Mouse (Mus musculus) heart, embryonic 14.5 days (tissue): Measurements from ENCODE around the gene Ikbip. TPM values are rescaled to one million over a fixed set of nuclear protein-coding genes. Genes with fewer than 3 reads are reported as not detected.

ENCODE experiments used
- ATAC-seq: fragments of 200-750 bp; cut with Nextera tagmentation; 2 replicates; pipeline ENCODE4 v1.8.0; 2017; ENCODE audit warnings: low read depth, moderate TSS enrichment; ENCODE audit not compliant: insufficient number of reproducible peaks, insufficient read depth, low FRiP score
- H3K27ac ChIP-seq, 2 experiments: fragments of 200-500 bp in 1 of 2; fragments of 300-500 bp in 1 of 2; sonication (generic) in 1 of 2; replicated peaks in 1 of 2; 2 replicates each; pipeline ENCODE4 v1.5.1; 2012 to 2014; ENCODE audit warnings: low read depth in 2 of 2, low read length in 2 of 2, control low read depth in 1 of 2, mild to moderate bottlenecking in 1 of 2, mixed read lengths in 1 of 2; ENCODE audit not compliant: control insufficient read depth in 1 of 2, insufficient read depth in 1 of 2
- H3K27me3 ChIP-seq: fragments of 300-500 bp; sonication (generic); 2 replicates; pipeline ENCODE4 v1.6.1; 2014; ENCODE audit warnings: mild to moderate bottlenecking, low read length, control low read depth; ENCODE audit not compliant: control insufficient read depth, insufficient read depth
- H3K36me3 ChIP-seq: fragments of 300-500 bp; sonication (generic); 2 replicates; pipeline ENCODE4 v1.6.1; 2014; ENCODE audit warnings: mild to moderate bottlenecking, control low read depth, low read length, mixed read lengths; ENCODE audit not compliant: control insufficient read depth, insufficient read depth
- H3K4me1 ChIP-seq, 2 experiments: fragments of 200-500 bp in 1 of 2; fragments of 300-500 bp in 1 of 2; sonication (generic) in 1 of 2; 2 replicates each; pipeline ENCODE4 v1.6.1; 2012 to 2014; ENCODE audit warnings: low read length in 2 of 2, control low read depth in 1 of 2, mixed read lengths in 1 of 2; ENCODE audit not compliant: control insufficient read depth in 2 of 2, insufficient read depth in 2 of 2
- H3K4me2 ChIP-seq: fragments of 300-500 bp; sonication (generic); 2 replicates; pipeline ENCODE4 v1.6.1; 2014; ENCODE audit warnings: mild to moderate bottlenecking, low read length
- H3K4me3 ChIP-seq, 2 experiments: fragments of 200-500 bp in 1 of 2; fragments of 300-500 bp in 1 of 2; sonication (generic) in 1 of 2; 2 replicates each; pipeline ENCODE4 v1.5.1; 2012 to 2014; ENCODE audit warnings: low read length in 2 of 2, mild to moderate bottlenecking in 2 of 2, control low read depth in 1 of 2, low read depth in 1 of 2, moderate library complexity in 1 of 2; ENCODE audit not compliant: control insufficient read depth in 1 of 2, insufficient read depth in 1 of 2
- H3K9ac ChIP-seq: fragments of 300-500 bp; sonication (generic); 2 replicates; pipeline ENCODE4 v1.6.1; 2014; ENCODE audit warnings: mild to moderate bottlenecking, low read length
- H3K9me3 ChIP-seq: fragments of 300-500 bp; sonication (generic); 2 replicates; pipeline ENCODE4 v1.6.1; 2016; ENCODE audit warnings: low read length, control low read depth; ENCODE audit not compliant: control insufficient read depth
- WGBS: fragments of 180-500 bp; shearing (Covaris S2); extraction: QIAGEN DNeasy Blood & Tissue Kit; methylation state at CpG from one replicate; pipeline ENCODE4 v1.1.7; 2014; 5-methylcytosine and 5-hydroxymethylcytosine counted together
- polyA plus RNA-seq: library from polyadenylated mRNA; unstranded; fragments of >200 nt; fragmentation: Nextera tagmentation; extraction: Ambion mirVana; gene quantifications from 2 replicates; pipeline ENCODE4 v1.2.1, GENCODE M21; 2014

Gene Ikbip
- polyA plus RNA-seq, 1 experiment from 2014 or later: 48.3 TPM

GRCm38 (mm10) chr10:91141564-91141963, 58.8 kb downstream of the Ikbip start:
- H3K4me2 ChIP-seq: no peak overlapping the region
- ATAC-seq: no peak
- H3K27ac ChIP-seq: no peak overlapping the region
- H3K36me3 ChIP-seq: peaks cover 17% of the 10 kb centered on the region
- no peak overlapping the region for H3K4me3 ChIP-seq
- H3K27me3 ChIP-seq: no peaks in the 10 kb centered on the region
- peaks cover 5 to 13% of the 10 kb centered on the region in 2 experiments; a peak in 3 of 4 replicates for H3K4me1 ChIP-seq
- no peaks in the 10 kb centered on the region for H3K9me3 ChIP-seq
- WGBS: 26% methylated on average over 2 of the region's 2 CpGs
- no peak overlapping the region for H3K9ac ChIP-seq

DNA sequence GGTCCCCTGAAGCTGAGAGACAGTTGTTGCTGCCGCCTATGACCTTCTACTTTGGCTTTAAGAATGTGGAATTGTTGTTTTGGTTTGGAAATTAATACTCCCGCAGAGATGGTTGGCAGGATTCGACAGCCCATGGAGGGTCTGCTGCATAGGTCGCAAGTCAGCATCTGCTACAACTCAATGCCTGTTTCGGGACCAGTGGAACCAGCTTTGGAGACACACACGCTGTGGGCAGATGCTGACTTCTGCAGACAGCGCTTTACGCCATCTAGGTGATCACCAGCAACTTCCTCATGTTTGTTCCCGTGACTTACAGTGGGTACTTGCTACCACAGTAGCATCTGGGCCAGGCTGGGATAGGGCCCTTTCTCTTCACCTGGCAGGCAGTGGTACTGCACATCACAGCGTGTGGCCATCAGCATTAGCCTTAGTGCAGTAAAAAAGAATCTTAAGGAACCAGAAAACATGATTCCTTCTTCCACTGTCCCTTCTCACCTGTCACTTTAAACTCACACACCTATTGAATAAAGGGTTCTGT, 60.0 kb downstream of the Ikbip start:
- H3K9me3 ChIP-seq: no peaks in the 10 kb centered on the region
- H3K36me3 ChIP-seq: peaks cover 28% of the 10 kb centered on the region
- H3K9ac ChIP-seq: no peak overlapping the region
- no peak for ATAC-seq
- 67% methylated on average over 10 of the region's 10 CpGs for WGBS
- no peak overlapping the region for H3K27ac ChIP-seq
- H3K4me1 ChIP-seq: peaks cover 5 to 13% of the 10 kb centered on the region in 2 experiments; a peak in 3 of 4 replicates
- no peak overlapping the region for H3K4me2 ChIP-seq
- no peaks in the 10 kb centered on the region for H3K27me3 ChIP-seq
- H3K4me3 ChIP-seq: no peak overlapping the region

DNA sequence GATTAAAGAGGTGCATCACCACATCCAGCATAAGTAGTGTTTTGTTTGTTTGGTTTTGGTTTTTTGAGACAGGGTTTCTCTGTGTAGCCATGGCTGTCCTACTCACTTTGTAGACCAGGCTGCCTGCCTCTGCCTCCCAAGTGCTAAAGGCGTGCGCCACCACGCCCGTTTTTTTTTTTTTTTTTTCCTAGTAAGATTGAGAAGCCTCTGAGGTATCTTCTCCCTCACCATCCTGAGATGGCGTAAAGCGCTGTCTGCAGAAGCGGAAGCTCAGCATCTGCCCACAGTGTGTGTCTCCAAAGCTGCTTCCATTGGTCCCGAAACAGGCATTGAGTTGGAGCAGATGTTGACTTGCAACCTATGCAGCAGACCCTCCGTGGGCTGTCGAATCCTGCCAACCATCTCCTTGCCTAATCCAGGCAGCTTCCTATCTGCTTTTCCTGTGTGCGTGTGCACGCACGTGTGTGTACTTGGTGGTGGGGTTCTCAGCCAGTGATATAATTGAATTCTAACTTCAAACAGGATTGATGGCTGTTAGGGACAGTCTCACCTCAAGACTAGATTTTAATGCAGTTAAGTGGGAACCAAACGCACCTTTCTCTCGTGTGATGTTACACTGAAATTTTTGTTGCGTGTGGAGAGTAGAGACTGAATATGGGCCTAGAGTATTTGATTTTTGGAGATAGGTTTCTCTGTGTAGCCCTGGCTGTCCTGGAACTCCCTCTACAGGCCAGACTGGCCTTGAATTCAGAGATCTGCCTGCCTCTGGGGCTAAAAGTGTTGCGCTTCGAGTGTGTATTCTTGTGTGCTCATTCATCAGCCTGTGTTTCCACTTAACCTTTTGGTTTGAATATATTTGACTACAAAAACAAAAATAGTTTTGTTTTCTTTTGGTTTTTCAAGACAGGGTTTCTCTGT, 60.8 kb downstream of the Ikbip start:
- 64% methylated on average over 18 of the region's 18 CpGs for WGBS
- peaks cover 5 to 9% of the 10 kb centered on the region in 2 experiments; a peak in 3 of 4 replicates for H3K4me1 ChIP-seq
- H3K27ac ChIP-seq: no peak overlapping the region
- H3K9ac ChIP-seq: no peak overlapping the region
- H3K4me2 ChIP-seq: no peak overlapping the region
- H3K4me3 ChIP-seq: no peak overlapping the region
- no peaks in the 10 kb centered on the region for H3K27me3 ChIP-seq
- no peak for ATAC-seq
- H3K9me3 ChIP-seq: no peaks in the 10 kb centered on the region
- peaks cover 36% of the 10 kb centered on the region for H3K36me3 ChIP-seq

GRCm38 (mm10) chr10:91145413-91145812, 62.7 kb downstream of the Ikbip start:
- Histone ChIP-seq H3K9ac (no peak overlapping the region), H3K27me3 (no peaks in the 10 kb centered on the region), H3K4me2 (no peak overlapping the region), H3K4me1 (no peaks in the 10 kb centered on the region), H3K9me3 (no peaks in the 10 kb centered on the region), H3K4me3 (no peak overlapping the region), H3K36me3 (peaks cover 54% of the 10 kb centered on the region), H3K27ac (no peak overlapping the region)
- no peak for ATAC-seq
- WGBS: 91% methylated on average over 7 of the region's 7 CpGs

Other genes starting within 250 kb of the Ikbip start
- gene Apaf1, start 170 bp upstream of the Ikbip start, polyA plus RNA-seq: 17.3 and 19.2 TPM in 2 replicates
- gene Slc25a3, start 41.1 kb downstream of the Ikbip start, polyA plus RNA-seq: 1,147 and 1,166 TPM in 2 replicates
- 170 and 181 TPM in 2 replicates for gene Tmpo, start 98.4 kb downstream of the Ikbip start, polyA plus RNA-seq